Mouse (Mus musculus) small intestine, adult 2 months (tissue): ENCODE measurements around the gene Ints5. TPM values are rescaled to one million over a fixed set of nuclear protein-coding genes. Genes with fewer than 3 reads are reported as not detected.
A peak's percentile ranks its signal among the peaks of the same experiment; 100 is the strongest.

ENCODE experiments used
- H3K27ac ChIP-seq: fragments of 200-500 bp; 2 replicates; pipeline ENCODE4 v1.5.1; 2012; ENCODE audit warnings: low read depth, low read length, control low read depth, inconsistent platforms; ENCODE audit not compliant: insufficient read depth
- H3K27me3 ChIP-seq: fragments of 200-500 bp; 2 replicates; pipeline ENCODE4 v1.6.1; 2012; ENCODE audit warnings: mild to moderate bottlenecking, moderate library complexity, low read length, inconsistent platforms; ENCODE audit not compliant: control insufficient read depth, insufficient read depth
- H3K36me3 ChIP-seq: fragments of 200-500 bp; 2 replicates; pipeline ENCODE4 v1.6.1; 2012; ENCODE audit warnings: mild to moderate bottlenecking, low read length, control low read depth, inconsistent platforms; ENCODE audit not compliant: control insufficient read depth, insufficient read depth
- H3K4me1 ChIP-seq: fragments of 200-500 bp; 2 replicates; pipeline ENCODE4 v1.6.1; 2012; ENCODE audit warnings: low read length, inconsistent platforms, mixed read lengths; ENCODE audit not compliant: control insufficient read depth, insufficient read depth, insufficient read length
- H3K4me3 ChIP-seq: fragments of 200-500 bp; 2 replicates; pipeline ENCODE4 v1.5.1; 2012; ENCODE audit warnings: low read depth, mild to moderate bottlenecking, control low read depth, inconsistent platforms, low read length, moderate library complexity
- CTCF ChIP-seq: fragments of 200-500 bp; IDR thresholded peaks from 2 replicates; pipeline ENCODE4 v1.5.1; 2012; ENCODE audit warnings: low read depth, mild to moderate bottlenecking, control low read depth, inconsistent platforms, low read length, moderate library complexity, mixed read lengths; ENCODE audit not compliant: insufficient replicate concordance, insufficient read length; ENCODE audit errors: extremely low read depth
- POLR2A ChIP-seq: fragments of 200-500 bp; IDR thresholded peaks from 2 replicates; pipeline ENCODE4 v1.6.1; 2012; ENCODE audit warnings: low read depth, mild to moderate bottlenecking, control low read depth, inconsistent platforms, low read length, moderate library complexity
- WGBS: fragments of 180-500 bp; shearing (Covaris S2); methylation state at CpG from one replicate; pipeline ENCODE4 v1.1.7; 2018; 5-methylcytosine and 5-hydroxymethylcytosine counted together
- polyA plus RNA-seq: library from polyadenylated mRNA; depleted of rRNA; stranded (reverse); fragments of >200 nt; gene quantifications from 2 replicates; pipeline ENCODE4 v1.2.3, GENCODE M21; 2012

The Ints5 gene
- polyA plus RNA-seq, 1 experiment: 19.5 TPM

DNA sequence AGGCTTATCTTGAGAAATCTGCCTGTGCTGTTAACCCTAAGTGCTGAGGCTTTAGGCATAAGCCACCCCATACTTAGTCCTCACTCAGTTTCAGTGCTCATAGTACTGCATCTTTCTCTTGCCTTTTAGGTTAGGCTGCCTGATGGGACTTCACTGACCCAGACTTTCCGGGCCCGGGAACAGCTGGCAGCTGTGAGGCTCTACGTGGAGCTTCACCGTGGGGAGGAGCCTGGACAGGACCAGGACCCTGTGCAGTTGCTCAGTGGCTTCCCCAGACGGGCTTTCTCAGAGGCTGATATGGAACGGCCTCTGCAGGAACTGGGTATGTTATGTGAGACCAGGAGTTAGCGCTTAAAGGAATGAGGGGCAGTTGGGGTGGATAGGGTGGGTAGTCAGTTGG is 17.8 kb upstream of the Ints5 start:
- H3K4me3 ChIP-seq: no peak overlapping the region
- peaks cover 8% of the 10 kb centered on the region; the same call in 1 of the 2 replicates for H3K4me1 ChIP-seq
- no peak for TF ChIP-seq POLR2A
- TF ChIP-seq CTCF: no peak
- H3K27ac ChIP-seq: no peak overlapping the region
- no peaks in the 10 kb centered on the region for H3K27me3 ChIP-seq
- H3K36me3 ChIP-seq: peaks cover 28% of the 10 kb centered on the region
- WGBS: 90% methylated on average over 7 of the region's 7 CpGs

DNA sequence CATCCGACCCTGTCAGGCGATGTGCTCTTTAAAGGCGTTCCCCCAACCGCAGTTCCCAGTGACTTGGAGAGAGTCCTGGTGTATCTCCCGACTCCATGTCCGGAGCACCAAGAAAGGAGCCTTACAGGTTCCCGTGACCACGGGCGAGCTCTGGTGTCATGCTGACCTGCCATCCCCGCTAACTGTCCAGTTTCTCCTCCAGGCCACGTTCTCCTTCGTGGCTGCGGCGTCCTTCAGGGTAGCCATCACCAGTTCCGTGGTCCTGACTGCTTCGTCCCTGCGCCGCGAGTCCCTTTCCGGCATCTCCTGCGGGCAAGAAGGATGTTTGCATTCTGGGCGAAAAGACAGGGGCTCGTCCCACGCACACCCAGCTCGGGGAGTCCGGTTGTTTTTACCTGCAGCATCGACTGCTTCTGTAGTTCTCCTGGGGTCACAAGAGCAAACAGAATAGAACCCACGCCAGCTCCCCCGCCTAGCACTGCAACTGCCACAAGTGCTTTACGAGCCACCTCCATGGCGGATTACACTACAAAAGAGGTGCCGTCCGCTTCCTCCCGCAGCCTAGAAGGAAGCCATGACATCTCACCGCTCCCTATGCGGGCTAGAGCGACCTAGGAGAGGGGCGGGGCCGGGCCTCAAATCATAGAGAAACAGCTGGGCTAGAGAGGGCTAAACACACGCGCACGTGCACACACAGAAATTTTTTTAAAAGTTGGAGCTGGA is 12.3 kb upstream of the Ints5 start, which contains the start of gene Uqcc3:
TSS of gene Uqcc3 (minus strand) at position 613 of the 723 bp plus-strand sequence.
- WGBS: under 1% methylated on average over 42 of the region's 42 CpGs

DNA sequence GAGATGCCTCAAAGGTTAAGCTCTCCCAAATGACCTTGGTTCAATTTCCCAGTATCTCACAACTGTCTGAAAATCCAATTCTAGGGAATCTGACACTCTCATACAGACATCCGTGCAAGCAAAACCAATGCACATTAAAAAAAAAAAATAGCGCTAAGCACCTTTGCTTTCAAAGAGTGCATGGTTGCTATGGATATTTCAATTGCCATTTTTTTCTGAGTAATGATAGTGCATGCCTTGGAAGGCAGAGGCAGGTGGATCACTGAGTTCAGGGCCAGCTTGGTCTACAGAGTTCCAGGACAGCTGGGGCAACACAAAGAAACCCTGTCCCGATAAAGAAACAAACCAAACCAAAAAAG is 11.8 kb upstream of the Ints5 start:
- H3K27ac ChIP-seq: no peak overlapping the region
- WGBS: 4% methylated on average over 3 of the region's 3 CpGs
- no peak for TF ChIP-seq CTCF
- no peak for TF ChIP-seq POLR2A
- no peaks in the 10 kb centered on the region for H3K27me3 ChIP-seq
- no peaks in the 10 kb centered on the region for H3K4me1 ChIP-seq
- H3K4me3 ChIP-seq: peak overlapping the region; percentile 84
- H3K36me3 ChIP-seq: peaks cover 5% of the 10 kb centered on the region

More for the DNA sequence above, 12.3 kb upstream of the Ints5 start, which contains the start of gene Uqcc3:
- H3K27me3 ChIP-seq: no peaks in the 10 kb centered on the region
- no peaks in the 10 kb centered on the region for H3K4me1 ChIP-seq
- peaks cover 9% of the 10 kb centered on the region for H3K36me3 ChIP-seq
- H3K4me3 ChIP-seq: peak within 1 kb of the TSS; percentile 84
- TF ChIP-seq CTCF: no peak
- TF ChIP-seq POLR2A: peak; percentile 82; the same call in 1 of the 2 replicates
- peak within 1 kb of the TSS; percentile 45 for H3K27ac ChIP-seq

DNA sequence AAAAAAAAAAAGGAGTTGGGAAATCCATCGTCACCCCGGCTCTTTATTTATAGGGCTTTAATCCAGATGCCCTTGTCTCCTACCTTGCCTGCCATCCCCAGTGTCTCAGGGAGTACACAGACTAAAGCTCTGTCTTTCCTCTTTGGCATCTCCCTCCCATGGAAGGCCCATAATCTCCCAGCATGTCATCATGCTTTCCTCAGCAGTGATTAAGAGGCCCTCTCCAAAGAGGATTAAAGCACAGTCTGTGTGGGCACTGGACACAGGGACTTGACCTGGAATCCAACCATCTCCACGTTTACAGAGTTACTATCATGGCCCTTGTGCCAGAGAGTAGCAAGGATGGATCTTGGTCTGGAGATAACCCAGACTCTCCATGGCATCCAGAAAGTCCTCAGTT is 9.2 kb upstream of the Ints5 start, which contains the start of the genes Lbhd1 and Gm49403:
TSS of gene Lbhd1 (plus strand) at position 117 of the 400 bp plus-strand sequence.
TSS of gene Gm49403 (plus strand) at position 315 of the 400 bp plus-strand sequence.
- Histone ChIP-seq H3K4me3 (no peak within 1 kb of the TSS), H3K4me1 (no peaks in the 10 kb centered on the region; the same call in 1 of the 2 replicates), H3K27ac (no peak within 1 kb of the TSS), H3K27me3 (no peaks in the 10 kb centered on the region), H3K36me3 (no peaks in the 10 kb centered on the region)
- 70% methylated on average over 3 of the region's 3 CpGs for WGBS
- TF ChIP-seq CTCF (no peak), POLR2A (no peak)

DNA sequence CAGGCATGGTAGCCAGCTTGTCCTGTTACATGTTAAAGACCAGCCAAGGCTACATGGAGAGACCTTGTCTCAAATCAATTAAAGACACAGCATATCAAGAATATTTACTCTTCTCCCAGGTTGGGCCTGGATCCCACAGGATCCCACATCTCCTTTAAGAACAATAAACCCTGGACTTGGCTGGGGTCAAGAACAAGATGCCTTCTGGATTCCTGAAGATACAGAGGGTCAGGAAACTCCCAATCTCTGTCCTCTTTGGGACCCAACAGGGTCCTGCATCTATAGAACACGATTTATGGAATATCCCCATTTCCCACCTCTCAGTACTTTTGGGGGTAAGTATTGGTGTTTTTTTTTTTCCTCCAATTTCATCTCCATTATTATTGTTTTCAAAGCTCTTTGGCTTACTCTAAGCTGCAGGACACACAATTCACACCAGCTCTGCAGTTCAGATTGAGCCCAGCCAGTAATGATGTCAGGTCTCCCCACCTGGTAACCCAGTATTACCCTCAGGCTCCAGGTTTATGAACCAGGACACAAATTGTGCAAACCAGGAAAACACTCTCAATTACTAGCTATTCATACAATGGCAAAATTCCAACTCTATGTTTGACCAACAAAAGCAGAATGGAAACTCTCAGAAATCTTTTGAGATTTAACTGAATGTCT is 5.8 kb upstream of the Ints5 start:
- Histone ChIP-seq H3K4me3 (no peak overlapping the region), H3K36me3 (peaks cover 5% of the 10 kb centered on the region; the same call in 1 of the 2 replicates), H3K4me1 (no peaks in the 10 kb centered on the region; the same call in 1 of the 2 replicates), H3K27me3 (no peaks in the 10 kb centered on the region), H3K27ac (no peak overlapping the region)
- TF ChIP-seq CTCF (no peak), POLR2A (no peak)
- WGBS: 59% methylated on average over 1 of the region's 1 CpGs

DNA sequence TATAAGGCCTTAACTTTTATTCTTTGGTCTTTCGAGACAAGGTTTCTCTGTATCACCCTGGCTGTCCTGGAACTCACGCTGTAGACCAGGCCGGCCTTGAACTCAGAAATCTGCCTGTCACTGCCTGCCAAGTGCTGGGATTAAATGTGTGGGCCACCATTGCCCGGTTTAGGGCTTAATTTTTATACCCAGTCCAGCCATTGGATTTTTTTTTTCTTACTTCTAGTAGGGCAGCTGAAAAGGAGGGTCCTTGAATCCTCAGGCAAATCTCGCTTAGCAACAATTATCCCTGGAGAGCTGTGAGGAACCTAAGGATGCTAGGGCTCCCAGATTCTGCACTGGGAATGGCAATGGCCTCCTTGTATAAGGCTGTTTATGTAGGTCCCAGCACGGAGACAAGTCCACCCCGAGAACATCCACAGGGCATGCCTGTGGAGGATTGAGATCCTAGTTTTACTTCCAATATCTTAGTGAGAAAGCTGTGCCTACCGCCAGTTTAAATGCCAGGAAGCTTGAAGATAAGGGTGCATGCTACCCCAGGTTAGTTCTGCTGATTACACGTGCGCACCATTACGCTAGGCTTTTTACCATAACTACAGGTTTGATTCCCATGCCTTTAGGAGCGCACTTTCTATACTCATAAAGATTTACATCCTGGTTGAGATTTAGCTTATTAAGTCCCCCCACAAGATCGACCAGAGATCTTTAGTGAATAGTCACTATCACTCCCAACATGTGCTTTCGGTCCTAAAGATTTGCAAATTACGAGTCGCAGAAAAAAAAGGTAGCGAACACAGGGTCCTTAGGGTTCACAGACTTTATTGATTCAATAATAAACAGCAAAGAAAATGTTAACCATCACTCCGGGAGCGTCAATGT is 5.0 kb upstream of the Ints5 start:
- Histone ChIP-seq H3K36me3 (peaks cover 5% of the 10 kb centered on the region; the same call in 1 of the 2 replicates), H3K27me3 (no peaks in the 10 kb centered on the region), H3K4me3 (peak overlapping the region; percentile 86), H3K27ac (peak overlapping the region; percentile 35), H3K4me1 (no peaks in the 10 kb centered on the region; the same call in 1 of the 2 replicates)
- TF ChIP-seq POLR2A (no peak), CTCF (no peak)
- WGBS: 12% methylated on average over 19 of the region's 19 CpGs
